Mouse (Mus musculus) neural tube, embryonic 15.5 days (tissue): ENCODE data around the gene Wwox. TPM values are rescaled to one million over a fixed set of nuclear protein-coding genes. Genes with fewer than 3 reads are reported as not detected.

Experiments used
- ATAC-seq: fragments of 200-750 bp; cut with Nextera tagmentation; 2 replicates; pipeline ENCODE4 v1.8.0; 2017; ENCODE audit warnings: mild to moderate bottlenecking, moderate TSS enrichment, moderate library complexity; ENCODE audit not compliant: low FRiP score
- H3K27ac ChIP-seq: fragments of 300-500 bp; sonication (generic); replicated peaks from 2 replicates; pipeline ENCODE4 v1.5.1; 2015; ENCODE audit warnings: mild to moderate bottlenecking, inconsistent platforms
- H3K27me3 ChIP-seq: fragments of 300-500 bp; sonication (generic); replicated peaks from 2 replicates; pipeline ENCODE4 v1.6.1; 2015; ENCODE audit warnings: inconsistent platforms
- H3K36me3 ChIP-seq: fragments of 300-500 bp; sonication (generic); 2 replicates; pipeline ENCODE4 v1.6.1; 2015; ENCODE audit warnings: inconsistent platforms
- H3K4me1 ChIP-seq: fragments of 300-500 bp; sonication (generic); 2 replicates; pipeline ENCODE4 v1.6.1; 2015; ENCODE audit warnings: inconsistent platforms
- H3K4me2 ChIP-seq: fragments of 300-500 bp; sonication (generic); 2 replicates; pipeline ENCODE4 v1.6.1; 2015; ENCODE audit warnings: inconsistent platforms, mild to moderate bottlenecking, moderate library complexity
- H3K4me3 ChIP-seq: fragments of 300-500 bp; sonication (generic); replicated peaks from 2 replicates; pipeline ENCODE4 v1.5.1; 2015; ENCODE audit warnings: mild to moderate bottlenecking, inconsistent platforms
- H3K9ac ChIP-seq: fragments of 300-500 bp; sonication (generic); replicated peaks from 2 replicates; pipeline ENCODE4 v1.6.1; 2015; ENCODE audit warnings: mild to moderate bottlenecking, inconsistent platforms
- H3K9me3 ChIP-seq: fragments of 300-500 bp; sonication (generic); replicated peaks from 2 replicates; pipeline ENCODE4 v1.6.1; 2016; ENCODE audit warnings: inconsistent platforms
- WGBS: fragments of 180-500 bp; shearing (Covaris S2); methylation state at CpG from one replicate; pipeline ENCODE4 v1.1.7; 2015; ENCODE audit warnings: mixed read lengths; 5-methylcytosine and 5-hydroxymethylcytosine counted together
- polyA plus RNA-seq: library from polyadenylated mRNA; unstranded; fragments of >200 nt; fragmentation: Nextera tagmentation; extraction: Ambion mirVana; gene quantifications from 2 replicates; pipeline ENCODE4 v1.2.1, GENCODE M21; 2015

The Wwox gene
- polyA plus RNA-seq, 1 experiment from 2014 or later, result 12.9 TPM

DNA sequence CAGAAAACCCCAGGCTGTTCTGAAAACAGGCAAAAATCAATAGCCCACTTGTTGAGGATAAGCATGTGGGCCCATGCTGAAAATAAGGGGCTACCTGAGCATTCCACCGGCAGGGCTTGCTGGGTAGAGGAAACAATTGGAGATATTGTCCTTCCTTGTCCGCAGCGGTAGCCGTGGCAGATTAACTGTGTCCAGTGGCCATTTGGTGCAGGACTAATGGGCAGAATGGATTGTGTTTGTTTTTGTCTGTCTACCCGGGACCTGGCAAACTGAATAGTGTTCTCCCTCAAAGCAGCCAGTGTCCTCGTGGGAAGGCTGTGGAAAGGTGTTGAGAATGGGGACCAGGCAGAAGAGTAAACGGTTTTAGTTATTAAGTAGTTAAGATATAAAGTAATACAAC is 416.4 kb downstream of the Wwox start:
- H3K27ac ChIP-seq, result no peak overlapping the region
- H3K27me3 ChIP-seq, result 0 out of 2 replicates have a peak, but pooled peaks cover 4% of the 10 kb centered on the region
- H3K4me1 ChIP-seq, result peaks cover 4% of the 10 kb centered on the region
- H3K4me2 ChIP-seq, result peak overlapping the region; percentile 22; the same call in 1 of the 2 replicates
- no peak overlapping the region for H3K4me3 ChIP-seq
- no peak overlapping the region for H3K9ac ChIP-seq
- no peaks in the 10 kb centered on the region for H3K9me3 ChIP-seq
- H3K36me3 ChIP-seq, result no peaks in the 10 kb centered on the region
- WGBS, result 14% methylated on average over 7 of the region's 7 CpGs
- no peak for ATAC-seq

DNA sequence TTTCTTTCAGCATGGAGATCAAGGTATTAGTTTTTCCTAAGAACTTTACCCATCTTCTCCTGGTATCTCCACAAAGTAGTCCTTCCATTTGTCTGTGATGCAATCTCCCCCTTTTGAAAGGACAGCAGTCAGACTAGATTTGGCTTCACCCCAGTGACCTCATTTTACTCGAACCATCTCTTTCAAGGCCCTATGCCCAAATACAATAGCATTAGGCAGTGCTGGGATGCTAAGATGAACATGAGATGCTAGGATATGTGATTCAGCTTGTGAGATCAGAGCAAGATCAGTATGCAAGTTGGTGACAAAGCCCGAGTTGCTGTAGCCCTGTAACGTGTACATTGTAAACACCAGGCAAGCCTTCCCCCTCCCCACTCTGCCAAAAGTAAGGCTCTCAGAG is 426.5 kb downstream of the Wwox start:
- Histone ChIP-seq H3K9me3 (0 out of 2 replicates have a peak, but pooled peaks cover 4% of the 10 kb centered on the region), H3K4me3 (no peak overlapping the region), H3K27ac (no peak overlapping the region), H3K36me3 (no peaks in the 10 kb centered on the region), H3K9ac (no peak overlapping the region), H3K4me1 (no peaks in the 10 kb centered on the region), H3K27me3 (no peaks in the 10 kb centered on the region), H3K4me2 (no peak overlapping the region)
- no peak for ATAC-seq
- 44% methylated on average over 3 of the region's 3 CpGs for WGBS

DNA sequence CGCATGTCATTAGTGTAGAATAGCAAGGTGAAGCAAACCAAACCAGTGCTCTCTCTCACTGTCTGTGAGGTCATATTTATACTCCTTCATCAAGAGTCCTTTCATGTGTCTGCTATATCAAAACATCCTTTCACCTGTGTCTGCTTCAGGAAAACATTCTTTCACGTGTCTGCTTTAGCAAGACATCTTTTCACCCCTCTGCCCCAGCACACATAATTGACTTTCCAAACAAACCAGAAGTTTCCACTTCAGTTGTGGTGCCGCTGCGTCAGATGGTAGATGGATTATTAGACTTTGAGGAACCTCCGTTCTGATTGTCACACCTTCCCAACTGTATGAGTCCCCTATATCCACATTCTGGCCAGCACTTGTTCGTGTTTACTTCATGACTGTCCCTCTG is 429.9 kb downstream of the Wwox start:
- Histone ChIP-seq H3K27me3 (no peaks in the 10 kb centered on the region), H3K4me2 (no peak overlapping the region), H3K36me3 (no peaks in the 10 kb centered on the region), H3K4me3 (no peak overlapping the region), H3K9ac (no peak overlapping the region), H3K4me1 (no peaks in the 10 kb centered on the region), H3K9me3 (0 out of 2 replicates have a peak, but pooled peaks cover 4% of the 10 kb centered on the region), H3K27ac (no peak overlapping the region)
- no peak for ATAC-seq
- 97% methylated on average over 6 of the region's 6 CpGs for WGBS

DNA sequence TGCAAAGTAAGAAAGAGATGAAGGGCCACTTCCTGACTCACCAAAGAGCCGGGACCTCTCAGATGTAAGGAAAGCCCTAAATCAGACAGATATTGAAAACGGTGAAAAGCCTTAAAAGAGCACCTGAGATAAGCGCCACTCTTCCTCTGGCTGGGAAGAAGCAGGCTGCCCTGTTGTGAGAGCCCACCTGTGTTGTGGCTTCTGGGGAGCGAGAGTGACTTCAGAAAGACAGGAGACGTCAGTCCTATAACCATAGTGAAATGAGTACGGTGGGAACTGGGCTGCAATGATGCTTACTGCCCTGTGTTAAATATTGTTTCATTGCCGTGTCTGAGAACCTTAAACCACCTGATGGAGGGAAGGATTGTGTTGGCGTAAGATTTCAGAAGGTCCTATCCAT is 431.0 kb downstream of the Wwox start:
- H3K27ac ChIP-seq, result no peak overlapping the region
- 0 out of 2 replicates have a peak, but pooled peaks cover 4% of the 10 kb centered on the region for H3K9me3 ChIP-seq
- no peak overlapping the region for H3K4me2 ChIP-seq
- ATAC-seq, result no peak
- H3K36me3 ChIP-seq, result no peaks in the 10 kb centered on the region
- no peaks in the 10 kb centered on the region for H3K4me1 ChIP-seq
- no peaks in the 10 kb centered on the region for H3K27me3 ChIP-seq
- no peak overlapping the region for H3K9ac ChIP-seq
- H3K4me3 ChIP-seq, result no peak overlapping the region
- 93% methylated on average over 8 of the region's 8 CpGs for WGBS

DNA sequence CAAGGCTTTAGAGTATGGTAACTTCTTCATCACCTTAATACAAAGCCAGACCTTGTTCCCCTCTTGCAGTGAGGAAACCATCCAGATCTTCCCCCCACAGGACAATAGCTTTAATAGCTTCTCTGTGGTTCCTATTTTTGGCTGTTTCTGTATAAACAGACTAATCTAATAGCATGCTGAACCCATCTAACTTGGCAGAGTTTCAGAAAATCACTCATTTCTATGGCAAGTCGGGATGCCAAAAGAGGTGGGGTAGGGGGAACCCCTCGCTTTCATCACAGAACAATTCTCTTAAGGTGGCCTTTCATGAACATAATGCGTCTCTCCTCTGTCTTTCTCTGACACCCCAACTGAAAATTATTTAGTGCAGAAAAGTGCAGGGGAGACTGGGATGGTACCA is 433.0 kb downstream of the Wwox start:
- Histone ChIP-seq H3K4me3 (no peak overlapping the region), H3K9me3 (0 out of 2 replicates have a peak, but pooled peaks cover 4% of the 10 kb centered on the region), H3K9ac (no peak overlapping the region), H3K4me1 (peaks cover 16% of the 10 kb centered on the region), H3K27ac (no peak overlapping the region), H3K27me3 (no peaks in the 10 kb centered on the region; the same call in 1 of the 2 replicates), H3K4me2 (no peak overlapping the region), H3K36me3 (no peaks in the 10 kb centered on the region)
- ATAC-seq, result no peak
- 55% methylated on average over 3 of the region's 3 CpGs for WGBS

DNA sequence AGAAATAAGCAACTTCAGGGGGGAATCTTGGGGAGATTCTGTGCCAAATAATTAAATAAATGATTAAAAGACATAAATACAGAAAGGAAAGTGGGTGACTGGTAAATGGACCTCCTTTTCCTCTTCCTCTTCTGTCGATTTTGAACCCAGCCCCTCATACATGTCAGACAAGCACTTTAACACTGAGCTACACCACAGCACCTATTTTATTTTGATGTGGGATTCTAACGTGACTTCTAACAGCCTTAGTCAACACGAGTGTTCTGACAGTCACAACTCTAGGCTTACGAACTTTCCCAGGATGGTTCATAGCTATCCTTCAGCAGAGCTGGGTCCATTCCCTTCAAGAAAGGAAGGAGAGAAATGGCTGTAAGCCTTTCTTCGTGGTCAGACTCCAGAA is 435.7 kb downstream of the Wwox start:
- Histone ChIP-seq H3K27ac (no peak overlapping the region), H3K9me3 (no peaks in the 10 kb centered on the region), H3K4me1 (peaks cover 16% of the 10 kb centered on the region), H3K9ac (no peak overlapping the region), H3K4me2 (no peak overlapping the region), H3K4me3 (no peak overlapping the region), H3K36me3 (no peaks in the 10 kb centered on the region), H3K27me3 (peaks cover 5% of the 10 kb centered on the region)
- 88% methylated on average over 5 of the region's 5 CpGs for WGBS
- no peak for ATAC-seq

DNA sequence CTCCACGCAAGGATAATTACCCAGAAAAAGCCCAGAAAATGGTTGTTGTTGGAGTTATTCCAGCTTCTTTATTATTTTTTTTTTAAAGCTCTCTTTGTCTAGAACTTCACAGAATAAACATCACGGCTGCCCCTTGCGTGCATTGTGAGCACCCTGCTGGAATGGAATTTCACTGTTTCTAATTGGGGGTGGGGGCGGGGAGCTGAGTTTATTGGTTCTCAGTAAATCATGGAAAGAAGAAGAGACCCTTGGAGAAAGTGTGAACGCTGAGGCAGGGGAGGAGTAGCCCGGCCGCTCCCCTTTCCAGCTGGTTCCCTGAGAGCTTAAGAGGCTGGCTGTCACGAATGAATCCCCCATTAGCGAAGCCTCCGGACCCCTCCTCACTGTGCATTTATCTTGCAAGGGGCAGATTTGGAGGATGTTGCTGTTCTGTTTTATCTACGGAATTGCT is 436.7 kb downstream of the Wwox start:
- Histone ChIP-seq H3K27ac (peak overlapping the region; percentile 46), H3K4me2 (peak overlapping the region; percentile 36), H3K9ac (no peak overlapping the region), H3K9me3 (no peaks in the 10 kb centered on the region), H3K36me3 (no peaks in the 10 kb centered on the region), H3K27me3 (peaks cover 5% of the 10 kb centered on the region), H3K4me3 (no peak overlapping the region), H3K4me1 (peaks cover 16% of the 10 kb centered on the region)
- 4% methylated on average over 11 of the region's 11 CpGs for WGBS
- ATAC-seq, result no peak

DNA sequence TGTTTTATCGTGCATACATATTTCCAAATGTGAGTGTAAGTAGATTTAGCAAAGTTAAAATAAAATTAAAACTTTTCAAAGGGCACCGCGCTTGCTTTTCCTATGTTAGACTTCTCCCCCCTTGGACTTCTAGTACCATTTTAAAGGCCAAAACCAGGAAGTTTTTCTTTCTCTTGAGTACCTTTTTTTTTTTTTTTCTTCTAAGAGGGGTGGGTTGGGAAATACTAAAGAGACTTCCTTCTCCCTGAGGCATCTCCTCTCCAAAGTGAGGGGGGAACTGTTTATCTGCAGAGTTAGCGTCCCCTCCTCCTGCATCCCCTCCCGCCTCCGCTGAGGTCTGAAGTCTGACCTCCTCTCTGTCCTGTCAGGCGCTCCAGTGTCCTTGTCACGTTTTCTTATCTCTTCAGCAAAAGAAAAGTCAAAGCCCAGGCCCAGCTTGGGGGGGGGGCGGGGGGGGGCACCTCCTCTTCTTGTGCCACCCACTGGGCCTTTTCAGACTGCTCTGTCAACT is 437.3 kb downstream of the Wwox start:
- H3K9ac ChIP-seq, result no peak overlapping the region
- no peaks in the 10 kb centered on the region for H3K9me3 ChIP-seq
- no peak for ATAC-seq
- H3K4me2 ChIP-seq, result peak overlapping the region; percentile 36
- peaks cover 5% of the 10 kb centered on the region for H3K27me3 ChIP-seq
- 24% methylated on average over 9 of the region's 9 CpGs for WGBS
- no peaks in the 10 kb centered on the region for H3K36me3 ChIP-seq
- peak overlapping the region; percentile 37; the same call in 1 of the 2 replicates for H3K27ac ChIP-seq
- peaks cover 16% of the 10 kb centered on the region for H3K4me1 ChIP-seq
- no peak overlapping the region for H3K4me3 ChIP-seq

DNA sequence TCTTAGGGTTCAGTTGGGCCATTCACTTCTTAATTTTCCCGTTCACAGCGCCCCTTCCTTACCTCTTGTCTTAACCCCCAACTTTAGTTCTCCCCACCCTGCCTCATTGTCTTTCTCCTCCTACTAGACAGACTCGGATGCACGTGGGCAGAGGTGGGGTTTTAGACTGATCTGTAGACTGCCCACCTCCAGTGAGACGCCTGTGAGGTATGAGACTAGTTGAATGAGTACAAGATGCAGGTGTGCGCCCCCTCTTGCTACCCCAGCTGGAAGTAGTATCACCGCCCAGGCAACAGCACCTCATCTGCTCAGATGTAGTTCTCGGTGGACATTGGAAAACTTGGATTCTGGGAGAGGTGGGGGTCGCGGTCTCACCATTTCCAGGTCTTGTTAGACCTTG is 437.8 kb downstream of the Wwox start:
- Histone ChIP-seq H3K27me3 (peaks cover 5% of the 10 kb centered on the region), H3K27ac (no peak overlapping the region), H3K4me3 (no peak overlapping the region), H3K9me3 (no peaks in the 10 kb centered on the region), H3K4me1 (peaks cover 18% of the 10 kb centered on the region), H3K4me2 (no peak overlapping the region), H3K36me3 (no peaks in the 10 kb centered on the region), H3K9ac (no peak overlapping the region)
- WGBS, result 75% methylated on average over 10 of the region's 10 CpGs
- ATAC-seq, result no peak

DNA sequence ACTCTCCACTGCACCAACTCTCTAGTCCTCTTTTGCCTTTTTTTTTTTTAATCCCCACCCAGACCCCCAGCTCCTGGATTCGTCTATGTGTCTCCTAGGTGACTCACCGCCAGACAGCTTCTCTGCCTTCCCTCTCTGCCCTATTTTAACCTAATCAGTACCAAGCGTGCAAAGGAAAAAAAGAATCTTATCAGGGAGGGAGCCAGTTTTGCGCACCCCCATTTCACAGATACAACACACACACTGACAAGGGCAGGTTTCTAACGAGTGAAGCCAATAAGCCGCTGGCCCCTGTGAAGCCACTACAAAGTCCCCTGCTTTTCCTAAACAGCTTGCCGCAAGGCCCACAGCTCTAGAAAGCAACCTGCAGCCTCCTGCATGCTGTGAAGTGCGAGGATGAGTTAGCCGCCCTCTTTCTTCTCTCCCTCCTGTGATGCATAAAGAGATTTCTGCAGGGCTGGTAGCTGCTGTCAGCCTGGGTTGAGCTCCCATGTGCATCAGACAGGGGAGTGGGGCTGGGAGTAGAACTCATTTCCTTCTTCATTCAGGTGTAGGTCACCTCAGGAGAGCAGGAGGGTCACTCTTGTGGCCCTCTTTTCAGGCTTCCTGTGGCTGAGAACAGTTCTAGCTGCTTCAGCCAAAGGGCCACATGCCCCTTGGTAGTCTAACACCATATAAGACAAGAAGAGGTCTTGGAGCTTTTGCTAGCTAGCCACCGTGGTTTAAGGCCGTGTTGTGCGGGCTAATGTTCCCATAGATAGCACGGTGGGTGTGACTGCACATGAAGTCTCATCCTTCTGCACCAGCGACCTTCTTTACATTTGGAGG is 439.2 kb downstream of the Wwox start:
- no peak for ATAC-seq
- Histone ChIP-seq H3K36me3 (no peaks in the 10 kb centered on the region), H3K27ac (no peak overlapping the region), H3K9me3 (no peaks in the 10 kb centered on the region), H3K4me1 (peaks cover 24% of the 10 kb centered on the region), H3K9ac (no peak overlapping the region), H3K4me3 (no peak overlapping the region), H3K4me2 (no peak overlapping the region), H3K27me3 (peaks cover 5% of the 10 kb centered on the region)
- 70% methylated on average over 14 of the region's 14 CpGs for WGBS

DNA sequence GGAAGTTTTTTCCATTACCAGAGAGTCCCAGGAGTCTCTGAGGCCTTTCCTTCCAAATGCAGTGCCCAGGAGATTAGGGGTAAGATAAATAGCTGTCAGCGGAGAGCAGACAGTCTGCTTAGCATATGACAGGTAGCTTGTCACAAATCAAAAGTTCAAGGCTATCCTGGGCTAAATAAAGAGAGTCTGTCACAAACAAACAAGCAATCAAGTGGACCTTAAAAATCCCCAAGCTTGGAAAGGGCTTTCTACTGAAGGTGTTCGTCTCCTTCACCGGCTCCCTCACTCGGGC is 439.8 kb downstream of the Wwox start:
- no peak overlapping the region for H3K4me3 ChIP-seq
- no peaks in the 10 kb centered on the region for H3K36me3 ChIP-seq
- peaks cover 24% of the 10 kb centered on the region for H3K4me1 ChIP-seq
- WGBS, result 92% methylated on average over 4 of the region's 4 CpGs
- H3K27ac ChIP-seq, result no peak overlapping the region
- peaks cover 5% of the 10 kb centered on the region for H3K27me3 ChIP-seq
- ATAC-seq, result no peak
- no peak overlapping the region for H3K9ac ChIP-seq
- H3K4me2 ChIP-seq, result no peak overlapping the region
- H3K9me3 ChIP-seq, result no peaks in the 10 kb centered on the region

DNA sequence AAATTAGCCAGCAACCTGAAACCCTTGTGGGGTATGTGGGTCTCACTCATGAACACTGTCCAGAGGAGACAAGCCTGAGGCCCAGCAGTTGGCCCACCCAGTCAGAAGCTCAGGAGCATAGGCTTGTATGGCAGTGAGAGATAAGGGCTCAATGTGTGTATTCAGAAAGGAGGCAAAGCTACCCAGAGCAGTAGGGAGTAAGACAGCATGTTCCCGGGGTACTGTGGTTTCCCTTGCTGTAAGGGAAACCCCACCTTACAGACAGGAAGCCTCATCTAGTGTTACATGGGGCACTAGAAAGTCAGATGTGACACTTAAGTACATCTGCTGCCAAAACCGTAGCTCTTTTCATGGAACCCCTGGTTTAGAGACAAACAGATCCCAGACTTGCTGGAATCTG is 440.2 kb downstream of the Wwox start:
- no peaks in the 10 kb centered on the region for H3K36me3 ChIP-seq
- H3K9ac ChIP-seq, result no peak overlapping the region
- H3K4me2 ChIP-seq, result no peak overlapping the region
- no peak for ATAC-seq
- peaks cover 24% of the 10 kb centered on the region for H3K4me1 ChIP-seq
- no peak overlapping the region for H3K4me3 ChIP-seq
- H3K27me3 ChIP-seq, result peaks cover 5% of the 10 kb centered on the region
- 78% methylated on average over 2 of the region's 2 CpGs for WGBS
- no peaks in the 10 kb centered on the region for H3K9me3 ChIP-seq
- no peak overlapping the region for H3K27ac ChIP-seq
